Mouse (Mus musculus) right cerebral cortex, postnatal 36 days (tissue): ENCODE results near the gene Armc9.
A peak's percentile ranks its signal among the peaks of the same experiment; 100 is the strongest.

Source experiments
- DNase-seq, 2 experiments: peaks; one replicate each; pipeline ENCODE4 v3.0.0; 2022; ENCODE audit warnings: low spot score in 2 of 2, mixed read lengths in 1 of 2

Armc9 gene

DNA sequence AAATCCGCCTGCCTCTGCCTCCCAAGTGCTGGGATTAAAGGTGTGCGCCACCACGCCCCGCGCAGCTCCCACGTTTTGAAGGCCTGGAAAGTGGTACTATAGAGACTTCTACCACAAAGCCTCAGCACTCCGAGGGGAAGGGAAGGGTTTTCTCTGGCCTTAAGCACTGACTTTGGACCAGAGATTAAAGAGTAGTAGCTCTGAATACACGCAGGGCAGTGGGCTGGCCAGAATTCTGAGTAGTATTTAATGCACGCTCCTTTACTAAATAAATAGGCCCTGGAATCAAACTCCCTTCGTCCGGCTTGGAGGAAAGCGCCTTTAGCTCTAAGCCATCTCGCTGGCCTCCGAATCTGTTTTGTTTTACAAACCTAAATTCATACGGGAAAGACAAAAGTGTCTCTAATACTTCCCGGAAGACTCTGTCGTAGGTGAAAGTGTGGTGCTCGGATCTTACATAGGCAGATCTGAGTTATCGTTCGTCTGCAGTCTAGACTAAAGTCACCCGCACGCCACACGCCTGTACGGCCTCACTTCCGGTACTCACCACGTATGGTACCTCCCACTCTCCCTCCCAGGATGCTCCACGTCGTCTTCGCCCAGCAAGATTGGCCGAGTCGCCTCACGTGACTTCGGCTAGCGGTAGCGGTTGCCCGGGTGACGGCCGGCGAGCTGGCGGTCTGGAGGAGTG, at the start of gene Armc9:
Gene Armc9 (plus strand): TSS at position 648 of the 691 bp plus-strand sequence.
- peak; percentile 96 to 98 for DNase-seq

DNA sequence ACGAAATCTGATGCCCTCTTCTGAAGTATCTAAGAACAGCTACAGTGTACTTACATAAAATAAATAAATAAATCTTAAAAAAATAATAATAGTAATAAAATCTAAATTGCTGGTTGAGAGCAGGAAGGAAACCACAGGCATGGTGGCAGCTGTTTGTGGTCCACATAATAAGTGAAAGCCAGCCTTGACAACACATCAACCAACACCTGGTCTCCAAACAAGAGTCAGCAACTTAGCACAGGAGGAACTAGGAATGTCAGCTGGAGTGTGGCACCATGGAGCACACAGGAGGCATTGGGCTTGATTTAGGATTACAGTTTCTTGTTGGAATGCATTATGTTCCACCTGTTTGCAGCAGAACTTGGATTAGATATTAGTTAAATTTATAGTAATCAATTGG, 49.5 kb upstream of the Armc9 start:
- DNase-seq: no peak

DNA sequence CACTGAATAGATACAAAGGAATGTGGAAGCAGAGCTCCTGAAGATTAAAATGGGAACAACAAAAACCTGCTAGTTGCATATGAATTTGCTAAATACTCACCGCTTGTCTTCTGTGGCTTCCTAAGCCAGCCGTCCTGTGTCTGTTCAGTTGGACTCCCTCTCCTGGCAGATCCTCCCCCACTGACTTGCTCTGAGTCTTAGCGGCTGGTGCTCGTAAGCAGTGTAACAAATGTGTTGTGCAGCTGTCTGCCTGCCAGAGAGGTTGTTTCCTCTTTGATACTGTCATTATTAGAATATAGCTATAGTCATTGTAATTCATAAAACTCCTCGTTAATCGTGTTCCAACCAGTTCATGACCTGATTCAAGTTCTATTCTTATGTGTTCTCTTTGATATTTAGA, 42.8 kb upstream of the Armc9 start, which contains the start of gene Htr2b:
Gene Htr2b (minus strand): TSS at position 192 of the 400 bp plus-strand sequence.
- DNase-seq: peak; percentile 37 to 45

DNA sequence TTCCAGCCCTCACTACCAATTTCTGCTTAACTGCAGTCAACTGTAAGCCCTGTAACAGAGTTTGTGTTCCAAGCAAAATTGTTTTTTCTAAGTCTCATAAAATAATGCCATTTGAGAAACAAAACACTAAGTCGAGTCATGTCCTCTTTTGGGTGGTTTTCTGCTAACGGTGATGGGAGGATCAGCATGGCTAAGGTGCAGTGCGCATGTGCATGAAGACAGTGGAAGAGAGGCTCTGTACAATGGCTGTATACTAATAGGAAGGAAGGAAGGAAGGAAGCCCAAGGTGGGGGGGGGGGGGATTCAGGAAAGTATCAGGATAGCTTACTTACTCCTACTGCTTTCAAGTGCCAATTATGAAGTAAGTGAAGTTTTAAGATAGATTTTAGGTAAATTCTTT, 40.4 kb upstream of the Armc9 start:
- DNase-seq: no peak

DNA sequence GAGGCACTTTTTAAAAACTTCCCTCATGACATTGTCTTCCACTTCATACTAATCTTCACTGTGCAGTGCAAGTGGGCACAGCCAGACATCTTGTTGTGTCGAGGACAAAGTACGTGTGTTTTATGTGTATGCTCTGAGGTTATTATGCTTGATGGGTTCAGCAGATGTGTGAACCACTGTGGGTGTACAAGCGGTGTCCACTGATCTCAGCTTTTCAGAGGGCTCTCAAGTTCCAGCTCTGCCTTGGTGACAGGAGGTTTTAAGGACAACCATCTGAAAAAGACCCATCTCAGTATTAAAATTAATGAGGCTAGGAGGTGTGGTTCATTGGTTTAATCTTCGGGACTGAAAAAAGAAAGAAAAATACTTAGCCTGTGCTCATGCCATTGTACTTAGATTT, 35.0 kb upstream of the Armc9 start:
- DNase-seq: no peak

DNA sequence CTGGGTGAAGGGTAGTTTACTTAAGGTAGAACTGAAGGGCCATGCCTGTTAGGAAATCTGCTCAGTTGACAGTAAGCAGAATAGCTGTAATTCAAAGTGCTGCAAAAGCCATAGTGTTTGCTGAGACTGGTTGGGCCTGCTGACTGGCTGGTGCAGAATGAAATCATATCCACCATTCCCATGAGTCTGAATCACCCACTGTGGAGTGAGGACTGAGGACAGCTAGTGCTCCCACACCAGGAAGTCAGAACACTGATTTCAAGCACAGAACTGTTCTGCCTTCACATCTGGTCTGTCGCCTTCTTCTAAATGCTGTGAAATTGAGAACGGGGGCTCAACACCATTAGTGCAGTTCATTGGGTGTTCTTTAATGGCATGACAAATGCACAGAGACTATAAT, 28.5 kb upstream of the Armc9 start:
- DNase-seq: no peak

DNA sequence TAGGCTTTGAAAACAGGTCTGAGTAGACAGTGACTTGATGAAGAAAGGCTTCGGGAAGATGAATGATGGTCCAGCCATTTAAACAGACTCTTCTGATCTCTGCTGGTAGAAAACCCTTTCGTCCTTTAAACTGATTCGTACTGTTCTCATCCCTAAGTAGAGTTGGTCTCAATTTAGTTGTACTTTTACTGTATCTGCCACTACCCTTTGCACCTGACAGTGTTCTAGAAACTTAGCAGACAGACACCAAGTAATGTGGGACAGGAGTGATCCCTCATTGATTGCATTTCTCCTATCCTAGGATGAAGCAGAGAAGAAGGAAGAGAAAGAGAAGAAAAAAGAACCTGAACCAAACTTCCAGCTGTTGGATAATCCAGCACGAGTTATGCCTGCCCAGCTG, 21.2 kb upstream of the Armc9 start, which contains the start of gene Gm21972:
Gene Gm21972 (plus strand): TSS at position 301 of the 400 bp plus-strand sequence.
- DNase-seq: no peak

DNA sequence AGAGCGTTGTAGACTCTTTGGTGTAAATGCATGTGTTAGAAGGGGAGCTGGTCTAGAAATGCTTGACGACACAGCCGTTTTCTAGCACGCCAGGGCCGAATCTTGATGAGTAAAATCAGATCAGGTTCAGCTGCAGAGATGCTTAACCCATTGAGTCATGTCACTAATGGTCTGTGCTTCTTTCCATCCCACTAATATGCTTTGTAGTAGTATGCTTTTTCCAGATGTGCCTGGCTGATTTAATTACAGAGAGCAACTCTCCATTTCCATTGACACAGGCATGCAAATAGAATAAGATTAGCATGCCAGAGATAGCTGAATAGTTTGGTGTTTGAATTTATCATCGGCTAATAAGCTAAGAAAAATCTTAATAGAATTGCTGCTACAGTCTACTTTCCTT, 19.3 kb upstream of the Armc9 start:
- DNase-seq: no peak

DNA sequence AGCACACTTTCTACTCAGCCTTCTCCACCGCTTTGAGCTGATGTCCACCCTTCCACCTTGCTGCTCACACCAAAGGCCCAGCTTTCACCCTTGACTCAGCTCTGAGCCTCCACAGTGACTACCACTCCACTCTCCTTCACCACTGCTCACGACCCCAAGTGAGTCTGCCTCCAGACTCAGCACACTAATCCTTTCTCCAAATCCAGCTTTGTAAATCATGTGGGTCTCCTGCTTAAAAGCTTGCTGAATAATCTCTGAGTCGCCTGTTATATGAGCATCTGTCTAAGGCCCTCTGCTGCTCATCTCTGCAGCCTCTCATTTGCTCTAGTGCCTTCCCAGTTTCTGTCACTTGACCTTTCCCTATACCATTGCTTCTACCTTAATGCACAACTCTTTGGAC, 13.5 kb upstream of the Armc9 start:
- DNase-seq: no peak

DNA sequence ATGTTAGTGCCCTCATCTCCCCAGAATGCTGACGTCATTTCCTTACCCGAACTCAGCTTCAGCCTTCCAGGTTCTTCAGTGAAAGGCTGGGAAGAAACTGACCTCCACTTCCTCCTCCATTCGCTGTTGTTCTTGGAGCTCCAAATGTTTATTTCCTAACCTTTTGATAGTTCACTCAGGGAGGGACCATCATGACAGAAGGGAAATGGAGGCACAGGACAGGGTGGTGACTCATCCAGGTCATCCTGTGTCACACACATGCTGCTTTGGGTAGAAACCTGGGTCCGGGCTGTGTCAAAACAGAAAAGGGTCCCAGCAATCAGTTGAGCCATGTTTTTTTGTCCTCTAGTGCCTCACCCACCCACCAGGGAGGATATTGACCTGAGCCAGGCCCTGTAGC, 11.4 kb upstream of the Armc9 start:
- DNase-seq: no peak

DNA sequence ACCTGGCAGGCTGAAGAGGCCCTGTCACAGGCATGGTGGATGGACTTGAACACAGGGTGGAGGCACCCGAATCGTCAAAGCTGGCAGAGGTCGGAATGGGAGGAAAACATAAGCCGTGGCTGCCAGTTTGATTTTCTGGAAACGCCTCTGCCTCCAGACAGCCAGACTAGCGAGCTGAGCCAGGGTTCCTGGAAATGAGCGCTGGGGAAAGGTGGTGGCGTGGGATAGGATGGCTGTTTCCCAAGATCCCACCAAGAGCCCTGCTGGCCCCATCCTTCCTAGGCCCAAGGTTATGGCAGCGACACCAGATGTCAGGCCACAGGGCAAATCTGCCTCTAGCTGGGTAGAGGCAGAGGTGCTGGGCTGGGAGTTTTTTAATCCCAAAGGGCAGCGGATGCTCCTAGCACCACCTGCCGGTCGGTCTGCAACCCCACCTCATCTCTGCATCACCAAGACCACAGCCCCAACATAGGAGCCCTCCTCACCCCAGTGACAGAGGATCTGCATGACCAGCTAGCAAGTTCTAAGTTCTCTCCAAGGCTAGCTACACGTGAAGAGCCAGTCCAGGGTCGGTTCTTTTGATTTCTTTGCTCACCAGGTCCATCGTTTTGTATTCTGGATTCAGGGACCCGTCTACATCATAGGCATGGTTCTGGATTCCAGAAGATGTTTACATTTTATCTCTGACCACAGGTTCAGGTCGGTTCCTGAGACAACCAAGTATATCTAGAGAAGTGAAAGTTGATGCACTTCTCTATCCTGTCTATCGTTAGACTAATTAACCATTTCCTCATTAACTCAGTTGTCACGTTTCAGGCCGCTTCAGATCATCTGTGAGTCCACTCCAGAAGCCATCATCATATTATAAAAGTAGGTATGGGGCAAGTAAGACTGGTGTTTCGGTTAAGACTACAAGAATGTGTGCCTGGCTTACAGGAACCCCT, 10.3 kb upstream of the Armc9 start:
- DNase-seq: no peak

DNA sequence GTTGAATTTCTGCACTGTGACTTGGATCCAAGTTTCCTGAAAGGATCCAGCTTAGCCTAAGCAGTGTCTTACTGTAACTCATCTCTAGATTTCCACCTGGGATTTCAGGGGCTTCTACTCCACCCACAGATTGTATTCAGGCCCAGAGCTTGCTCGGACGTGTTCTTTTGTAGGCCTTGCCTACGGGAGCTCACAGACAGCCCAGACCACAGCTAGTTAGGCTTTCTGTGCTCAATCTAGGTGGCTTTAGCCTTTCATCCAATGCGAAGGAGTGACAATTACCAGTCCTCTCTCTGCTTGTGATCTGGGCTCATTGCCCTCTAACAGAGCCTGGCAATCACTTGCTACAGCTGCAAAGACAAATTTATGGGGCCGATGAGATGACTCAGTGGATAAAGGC, 8.3 kb upstream of the Armc9 start:
- DNase-seq: no peak

DNA sequence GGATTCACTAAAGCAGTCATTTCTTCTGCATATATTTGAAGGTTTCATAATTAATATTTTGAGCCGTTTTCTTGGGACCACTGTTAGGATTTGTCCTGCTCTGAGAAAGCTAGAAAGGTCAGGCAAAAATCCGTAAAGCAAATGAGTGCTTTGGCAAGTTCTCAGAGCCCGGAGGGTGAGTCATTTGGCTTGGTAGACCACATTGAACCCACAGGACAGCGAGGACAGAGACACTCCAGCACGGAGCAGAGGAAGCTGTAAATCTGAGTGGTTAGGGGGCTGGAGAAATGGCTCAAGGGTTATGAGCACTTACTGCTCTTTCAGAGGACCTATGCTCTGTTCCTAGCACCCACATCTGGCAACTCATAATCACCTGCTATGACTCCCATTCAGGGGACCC, 7.0 kb upstream of the Armc9 start:
- DNase-seq: no peak

DNA sequence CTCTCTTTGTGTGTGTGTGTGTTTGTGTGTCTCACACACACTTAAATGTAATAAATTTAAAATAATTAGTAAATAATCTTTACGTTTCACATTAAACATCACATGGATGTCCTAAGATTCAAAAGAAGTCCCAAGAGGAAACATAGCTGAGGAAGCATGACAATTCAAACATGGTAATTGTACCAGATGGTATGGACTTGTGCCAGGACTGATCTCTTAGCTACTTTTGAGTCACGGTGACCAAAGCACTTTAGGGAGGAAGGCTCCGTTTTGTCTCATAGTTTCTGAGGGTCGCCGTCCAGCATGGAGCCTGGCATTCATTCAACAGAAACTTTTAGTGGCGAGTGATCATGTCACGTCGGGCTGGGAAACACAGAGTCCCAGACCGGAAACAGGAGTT, 6.4 kb upstream of the Armc9 start:
- no peak for DNase-seq

DNA sequence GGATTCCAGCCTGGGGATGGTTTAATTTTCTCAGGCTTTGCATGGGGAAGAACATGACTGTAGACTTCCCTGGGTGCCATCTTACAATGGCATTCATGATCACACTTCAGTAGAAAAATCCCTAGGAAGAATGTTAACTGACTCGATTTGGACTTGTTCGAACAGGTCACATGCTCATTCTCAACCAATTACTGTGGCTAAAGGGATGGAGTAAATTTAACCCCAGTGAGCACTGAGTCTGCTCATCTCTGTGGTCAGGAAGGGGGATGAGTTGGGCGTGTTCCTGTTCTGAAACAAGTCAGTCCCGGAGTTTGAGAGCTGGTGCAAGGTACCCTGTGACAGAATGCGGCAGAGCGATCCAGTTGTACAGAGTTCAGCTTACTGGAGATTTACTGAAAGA, 3.7 kb upstream of the Armc9 start:
- no peak for DNase-seq

DNA sequence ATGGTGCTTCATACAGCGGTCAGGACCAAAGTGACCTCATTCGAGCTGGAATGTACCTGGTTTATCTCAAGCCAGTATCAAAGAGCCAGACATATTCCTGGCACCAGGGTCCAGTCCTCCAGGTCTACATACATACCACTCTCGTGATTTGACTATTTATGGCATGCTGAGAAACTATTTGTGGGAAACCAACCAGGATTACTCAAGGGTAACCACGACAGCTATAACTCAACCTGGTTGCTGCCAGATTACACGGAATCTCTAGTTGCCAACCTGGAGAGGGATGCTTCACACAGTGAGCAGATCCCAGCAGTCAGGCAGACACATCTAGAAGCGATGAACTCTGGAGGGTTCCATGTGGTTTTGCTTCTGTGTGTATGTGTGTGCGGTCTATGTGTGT, 3.2 kb upstream of the Armc9 start:
- no peak for DNase-seq

DNA sequence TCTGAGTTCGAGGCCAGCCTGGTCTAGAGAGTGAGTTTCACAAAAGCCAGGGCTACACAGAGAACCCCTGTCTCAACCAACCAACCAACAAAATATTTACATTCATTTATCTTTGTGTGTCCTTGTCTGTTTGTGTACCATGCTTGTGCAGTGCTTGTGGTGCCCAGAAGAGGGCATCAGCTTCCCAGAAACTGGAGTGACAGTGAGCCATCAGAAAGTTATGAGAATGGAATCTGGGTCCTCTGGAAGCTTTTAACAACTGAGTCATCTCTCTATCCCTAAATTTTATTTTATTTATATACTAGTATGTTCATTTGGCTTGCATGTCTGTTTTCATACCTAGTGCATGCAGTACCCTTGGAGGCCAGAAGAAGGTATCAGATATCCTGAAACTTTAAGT, 2.0 kb upstream of the Armc9 start:
- DNase-seq: no peak

DNA sequence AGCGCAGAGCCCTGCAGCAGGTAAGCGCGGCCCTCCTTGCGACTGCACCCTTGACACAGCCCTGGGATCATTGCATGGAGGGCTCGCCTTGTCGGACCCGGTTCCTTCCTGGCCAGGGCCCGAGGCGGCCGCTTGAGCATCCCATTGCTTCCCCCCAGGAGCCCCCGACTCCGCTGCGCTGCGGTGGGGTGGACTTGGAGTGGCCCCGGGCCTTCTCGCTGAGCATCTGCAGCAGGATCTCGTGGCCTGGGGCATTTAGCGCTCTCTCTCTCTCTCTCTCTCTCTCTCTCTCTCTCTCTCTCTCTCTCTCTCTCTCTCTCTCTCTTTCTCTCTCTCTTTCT, 214 bp downstream of the Armc9 start:
- no peak for DNase-seq

DNA sequence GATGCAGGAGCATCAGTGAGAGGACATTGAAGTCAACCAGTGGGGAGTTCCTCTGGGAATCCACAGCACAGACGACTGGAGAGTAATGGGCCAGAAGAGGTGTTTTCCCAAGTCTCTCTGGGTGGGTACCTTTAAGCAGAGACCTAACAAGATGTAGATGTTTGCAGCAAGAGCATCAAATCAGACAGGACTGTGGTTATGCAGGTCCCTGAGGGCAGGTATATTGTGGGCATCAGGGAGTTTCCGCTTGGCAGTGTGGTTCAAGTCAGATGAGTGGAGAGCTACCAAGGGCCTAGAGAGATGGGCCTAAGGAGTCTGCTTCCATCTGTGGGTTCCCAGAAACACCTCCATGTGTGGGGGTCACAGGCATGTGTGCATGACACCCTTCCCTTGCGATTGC, 1.5 kb downstream of the Armc9 start:
- DNase-seq: no peak

DNA sequence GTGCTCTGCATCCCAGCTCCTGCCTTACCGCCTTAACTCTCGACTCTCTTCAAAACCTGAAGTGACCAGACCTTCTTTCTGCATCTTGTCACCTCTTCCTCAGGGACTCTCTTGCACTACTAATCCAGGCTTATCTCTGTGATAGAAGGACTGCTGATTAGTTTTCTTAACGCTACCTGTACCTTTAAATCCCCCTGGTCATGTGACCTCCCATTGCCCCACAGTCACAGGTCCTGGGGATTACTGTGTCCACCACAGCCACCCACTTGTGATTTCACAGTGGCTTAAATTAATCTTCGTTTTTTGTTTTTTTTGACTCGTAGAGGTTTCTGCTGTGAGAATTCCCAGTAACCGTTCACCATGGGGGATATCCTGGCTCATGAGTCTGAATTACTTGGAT, 2.0 kb downstream of the Armc9 start:
- no peak for DNase-seq

DNA sequence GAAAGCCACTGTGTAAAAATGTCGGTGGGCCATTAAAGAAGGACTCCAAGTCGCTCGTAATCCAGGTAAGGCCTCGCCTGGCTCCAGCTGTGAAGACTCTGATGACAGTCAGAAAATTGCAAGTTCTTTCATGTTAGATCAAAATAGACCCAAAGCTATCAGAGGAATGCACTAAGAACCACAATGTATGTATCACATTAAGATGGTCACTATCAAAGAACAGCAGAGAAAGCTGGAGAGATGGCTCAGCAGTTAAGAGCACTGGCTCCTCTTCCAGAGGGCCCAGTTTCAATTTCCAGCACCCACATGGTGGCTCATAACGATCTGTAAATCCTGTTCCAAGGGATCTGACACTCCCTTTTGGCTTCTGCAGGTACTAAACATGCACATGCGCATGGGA, 5.5 kb downstream of the Armc9 start:
- DNase-seq: no peak

DNA sequence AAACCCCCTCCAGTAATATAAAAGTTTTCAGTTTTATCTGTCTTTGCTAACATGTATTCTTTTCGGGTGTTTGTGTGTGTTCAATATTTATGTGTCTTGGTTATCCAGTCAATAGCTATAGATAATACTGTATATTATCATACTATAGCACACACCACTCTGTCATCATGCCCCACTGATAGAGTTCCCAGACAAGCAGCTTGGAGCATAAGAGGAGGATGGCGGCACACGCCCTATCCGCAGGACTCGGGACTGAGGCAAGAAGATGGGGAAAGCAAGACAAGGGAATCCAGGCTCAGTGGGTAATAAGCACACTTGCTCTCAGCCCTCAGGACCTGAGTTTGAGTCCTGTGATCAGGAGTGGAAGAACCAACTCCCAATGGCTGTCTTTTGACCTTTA, 5.9 kb downstream of the Armc9 start:
- no peak for DNase-seq

DNA sequence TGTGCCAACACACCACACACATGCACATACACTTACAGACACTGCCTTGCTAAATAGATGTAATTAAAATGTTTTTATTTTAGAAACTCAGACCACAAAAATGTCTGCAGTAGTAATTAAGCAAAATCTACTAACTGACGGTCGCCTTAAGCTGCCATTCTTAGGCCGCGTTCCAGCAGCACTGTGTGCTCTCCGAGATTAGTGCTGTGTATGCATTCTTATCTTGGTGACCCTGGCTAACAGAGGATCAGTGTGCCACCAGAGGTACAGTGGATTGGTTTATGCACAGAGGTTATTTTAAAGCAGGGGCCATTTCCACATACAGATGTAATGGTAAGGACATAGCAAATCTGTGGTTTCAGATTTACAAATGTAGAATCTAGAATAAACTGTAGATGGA, 6.5 kb downstream of the Armc9 start:
- DNase-seq: no peak
